Mouse (Mus musculus): Measurements from ENCODE around the gene Stab1. TPM values are rescaled to one million over a fixed set of nuclear protein-coding genes. Genes with fewer than 3 reads are reported as not detected.

Gene Stab1
- polyA plus RNA-seq, 1 experiment from 2014 or later = 76.1 TPM

- H3K27ac ChIP-seq (replicated peaks; ENCODE audit: low read depth, low read length) = no peak overlapping the region
- no peak overlapping the region for H3K4me2 ChIP-seq (ENCODE audit: low read depth, low read length)
- DNase-seq (ENCODE audit: low spot score) = no peak
- 92% methylated on average over 34 of the region's 34 CpGs for WGBS
- H3K4me1 ChIP-seq (ENCODE audit: control insufficient read depth, insufficient read depth, low read length) = peaks cover 29% of the 10 kb centered on the region
- H3K9me3 ChIP-seq (ENCODE audit: control insufficient read depth, low read length) = no peaks in the 10 kb centered on the region
- no peaks in the 10 kb centered on the region for H3K27me3 ChIP-seq (replicated peaks; ENCODE audit: control insufficient read depth, insufficient read depth, low read length)
- no peak for ATAC-seq (ENCODE audit: low read depth)
- H3K36me3 ChIP-seq (ENCODE audit: control insufficient read depth, insufficient read depth, low read length) = peaks cover 66% of the 10 kb centered on the region
- H3K9ac ChIP-seq (ENCODE audit: low read depth, low read length) = no peak overlapping the region
- no peak overlapping the region for H3K4me3 ChIP-seq (ENCODE audit: low read depth, low read length)
Observed at GRCm38 (mm10) chr14:31135495-31136410, 32.7 kb downstream of the Stab1 start.

- H3K36me3 ChIP-seq (ENCODE audit: control insufficient read depth, insufficient read depth, low read length) = peaks cover 52% of the 10 kb centered on the region
- WGBS = 80% methylated on average over 25 of the region's 25 CpGs
Observed at GRCm38 (mm10) chr14:31134015-31135000, 34.1 kb downstream of the Stab1 start.

GRCm38 (mm10) chr14:31133023-31133665 is 35.3 kb downstream of the Stab1 start:
- no peaks in the 10 kb centered on the region for H3K27me3 ChIP-seq (replicated peaks; ENCODE audit: control insufficient read depth, insufficient read depth, low read length)
- H3K36me3 ChIP-seq (ENCODE audit: control insufficient read depth, insufficient read depth, low read length) = peaks cover 40% of the 10 kb centered on the region
- peak overlapping the region; percentile 68 for H3K27ac ChIP-seq (replicated peaks; ENCODE audit: low read depth, low read length)
- peak; percentile 91 for DNase-seq (ENCODE audit: low spot score)
- WGBS = 51% methylated on average over 11 of the region's 11 CpGs
- H3K9ac ChIP-seq (ENCODE audit: low read depth, low read length) = peak overlapping the region; percentile 90
- H3K4me3 ChIP-seq (ENCODE audit: low read depth, low read length) = peak overlapping the region; percentile 90
- peak; percentile 53 for ATAC-seq (ENCODE audit: low read depth)
- H3K4me1 ChIP-seq (ENCODE audit: control insufficient read depth, insufficient read depth, low read length) = peaks cover 43% of the 10 kb centered on the region
- H3K9me3 ChIP-seq (ENCODE audit: control insufficient read depth, low read length) = no peaks in the 10 kb centered on the region
- H3K4me2 ChIP-seq (ENCODE audit: low read depth, low read length) = peak overlapping the region; percentile 74

More at GRCm38 (mm10) chr14:31134015-31135000, 34.1 kb downstream of the Stab1 start:
- H3K27me3 ChIP-seq (replicated peaks; ENCODE audit: control insufficient read depth, insufficient read depth, low read length) = no peaks in the 10 kb centered on the region
- 0 out of 2 replicates have a peak overlapping the region, but pooled peaks have one; percentile 90 for H3K9ac ChIP-seq (ENCODE audit: low read depth, low read length)
- DNase-seq (ENCODE audit: low spot score) = peak; percentile 59
- peak overlapping the region; percentile 74 for H3K4me2 ChIP-seq (ENCODE audit: low read depth, low read length)
- H3K27ac ChIP-seq (replicated peaks; ENCODE audit: low read depth, low read length) = peak overlapping the region; percentile 68
- no peaks in the 10 kb centered on the region for H3K9me3 ChIP-seq (ENCODE audit: control insufficient read depth, low read length)
- no peak overlapping the region for H3K4me3 ChIP-seq (ENCODE audit: low read depth, low read length)
- peaks cover 41% of the 10 kb centered on the region for H3K4me1 ChIP-seq (ENCODE audit: control insufficient read depth, insufficient read depth, low read length)
- ATAC-seq (ENCODE audit: low read depth) = no peak

- Histone ChIP-seq H3K4me2 (ENCODE audit: low read depth, low read length) (peak overlapping the region; percentile 74), H3K4me3 (ENCODE audit: low read depth, low read length) (peak overlapping the region; percentile 90), H3K27ac (replicated peaks; ENCODE audit: low read depth, low read length) (peak overlapping the region; percentile 68), H3K36me3 (ENCODE audit: control insufficient read depth, insufficient read depth, low read length) (peaks cover 34% of the 10 kb centered on the region), H3K9me3 (ENCODE audit: control insufficient read depth, low read length) (no peaks in the 10 kb centered on the region), H3K27me3 (replicated peaks; ENCODE audit: control insufficient read depth, insufficient read depth, low read length) (no peaks in the 10 kb centered on the region), H3K9ac (ENCODE audit: low read depth, low read length) (peak overlapping the region; percentile 90), H3K4me1 (ENCODE audit: control insufficient read depth, insufficient read depth, low read length) (peaks cover 43% of the 10 kb centered on the region)
- 81% methylated on average over 7 of the region's 7 CpGs for WGBS
- ATAC-seq (ENCODE audit: low read depth) = no peak
- DNase-seq (ENCODE audit: low spot score) = no peak
Observed at GRCm38 (mm10) chr14:31132491-31132975, 35.9 kb downstream of the Stab1 start.

GRCm38 (mm10) chr14:31132031-31132430 is 36.4 kb downstream of the Stab1 start:
- ATAC-seq (ENCODE audit: low read depth) (no peak), DNase-seq (ENCODE audit: low spot score) (peak; percentile 46)
- Histone ChIP-seq H3K27ac (replicated peaks; ENCODE audit: low read depth, low read length) (no peak overlapping the region), H3K4me1 (ENCODE audit: control insufficient read depth, insufficient read depth, low read length) (peaks cover 48% of the 10 kb centered on the region), H3K9me3 (ENCODE audit: control insufficient read depth, low read length) (no peaks in the 10 kb centered on the region), H3K36me3 (ENCODE audit: control insufficient read depth, insufficient read depth, low read length) (peaks cover 29% of the 10 kb centered on the region), H3K4me2 (ENCODE audit: low read depth, low read length) (peak overlapping the region; percentile 74), H3K4me3 (ENCODE audit: low read depth, low read length) (peak overlapping the region; percentile 90), H3K27me3 (replicated peaks; ENCODE audit: control insufficient read depth, insufficient read depth, low read length) (no peaks in the 10 kb centered on the region), H3K9ac (ENCODE audit: low read depth, low read length) (peak overlapping the region; percentile 90)
- 12% methylated on average over 6 of the region's 6 CpGs for WGBS

GRCm38 (mm10) chr14:31131272-31131821 is 37.1 kb downstream of the Stab1 start:
- Histone ChIP-seq H3K4me3 (ENCODE audit: low read depth, low read length) (peak overlapping the region; percentile 90), H3K4me2 (ENCODE audit: low read depth, low read length) (peak overlapping the region; percentile 74), H3K4me1 (ENCODE audit: control insufficient read depth, insufficient read depth, low read length) (peaks cover 49% of the 10 kb centered on the region), H3K36me3 (ENCODE audit: control insufficient read depth, insufficient read depth, low read length) (peaks cover 22% of the 10 kb centered on the region), H3K9ac (ENCODE audit: low read depth, low read length) (peak overlapping the region; percentile 90), H3K27ac (replicated peaks; ENCODE audit: low read depth, low read length) (peak overlapping the region; percentile 84), H3K27me3 (replicated peaks; ENCODE audit: control insufficient read depth, insufficient read depth, low read length) (no peaks in the 10 kb centered on the region), H3K9me3 (ENCODE audit: control insufficient read depth, low read length) (no peaks in the 10 kb centered on the region)
- ATAC-seq (ENCODE audit: low read depth) (no peak), DNase-seq (ENCODE audit: low spot score) (peak; percentile 54)
- 1% methylated on average over 39 of the region's 43 CpGs for WGBS

- Histone ChIP-seq H3K27ac (replicated peaks; ENCODE audit: low read depth, low read length) (peak within 1 kb of the TSS; percentile 84), H3K4me3 (ENCODE audit: low read depth, low read length) (peak within 1 kb of the TSS; percentile 90), H3K27me3 (replicated peaks; ENCODE audit: control insufficient read depth, insufficient read depth, low read length) (no peaks in the 10 kb centered on the region), H3K9me3 (ENCODE audit: control insufficient read depth, low read length) (no peaks in the 10 kb centered on the region), H3K9ac (ENCODE audit: low read depth, low read length) (peak within 1 kb of the TSS; percentile 90), H3K36me3 (ENCODE audit: control insufficient read depth, insufficient read depth, low read length) (peaks cover 14% of the 10 kb centered on the region), H3K4me2 (ENCODE audit: low read depth, low read length) (peak within 1 kb of the TSS; percentile 74), H3K4me1 (ENCODE audit: control insufficient read depth, insufficient read depth, low read length) (peaks cover 54% of the 10 kb centered on the region)
- ATAC-seq (ENCODE audit: low read depth) = peak; percentile 76
- 13% methylated on average over 22 of the region's 63 CpGs for WGBS
- DNase-seq (ENCODE audit: low spot score) = peak; percentile 97
Observed at GRCm38 (mm10) chr14:31130236-31131220, 37.9 kb downstream of the Stab1 start, which contains the start of gene Nt5dc2. Gene Nt5dc2 (plus strand): TSS chr14:31131053.

Data from embryonic facial prominence, embryonic 14.5 days (tissue).